ENCODE assay signal across 7 mouse cellular contexts in genomic region chr2:177464676-177465075, GRCm38 (mm10). TPM values are rescaled to one million over a fixed set of nuclear protein-coding genes. Genes with fewer than 3 reads are reported as not detected.
DNase-seq lines count a peak whose midpoint lies in the region; ATAC-seq and TF ChIP-seq lines count a peak whose summit lies in the region.
"Not testable (repeated sequence)": the region's sequence is repeated elsewhere in the genome, so short reads cannot be mapped to it uniquely, and the experiment has no call there.

TSS of gene Zfp970 (plus strand) at chr2:177464733.

- WGBS in embryonic facial prominence, embryonic 10.5 days: 8% methylated on average over 8 of the region's 9 CpGs
- WGBS in hindbrain, embryonic 14.5 days: 21% methylated on average over 4 of the region's 9 CpGs
- 3% methylated on average over 8 of the region's 9 CpGs for WGBS in lung, adult 2 months
- 10% methylated on average over 6 of the region's 9 CpGs for WGBS in neural tube, embryonic 15.5 days

- not testable (repeated sequence) for H3K27ac ChIP-seq in embryonic facial prominence, embryonic 10.5 days (replicated peaks); hindbrain, embryonic 14.5 days; neural tube, embryonic 15.5 days (replicated peaks)

- H3K27me3 ChIP-seq in embryonic facial prominence, embryonic 10.5 days (replicated peaks; ENCODE audit: low read depth, poor library complexity, severe bottlenecking); hindbrain, embryonic 14.5 days (ENCODE audit: control insufficient read depth, insufficient read depth, low read length); neural tube, embryonic 15.5 days (replicated peaks): not testable (repeated sequence)

- H3K36me3 ChIP-seq in embryonic facial prominence, embryonic 10.5 days (replicated peaks); hindbrain, embryonic 14.5 days (replicated peaks; ENCODE audit: control insufficient read depth, insufficient read depth); neural tube, embryonic 15.5 days: not testable (repeated sequence)

- TF ChIP-seq POLR2A in lung, adult 2 months (IDR thresholded peaks at IDR 0.05; ENCODE audit: borderline replicate concordance, extremely low read depth, low read depth, low read length): not testable (repeated sequence)

- peak; percentile 14 for DNase-seq in adrenal gland, postnatal 25 days
- peak; percentile 9 for DNase-seq in embryonic facial prominence, embryonic 10.5 days (ENCODE audit: low spot score)
- DNase-seq in gastrocnemius, postnatal 4 days (ENCODE audit: low spot score in 2 of 2): peak in 1 of 2 experiments; percentile 16
- DNase-seq in hindbrain, embryonic 14.5 days (ENCODE audit: low spot score): peak; percentile 8
- DNase-seq in layer of hippocampus, postnatal 14 days (ENCODE audit: low spot score in 2 of 2): peak in 1 of 2 experiments; percentile 12
- DNase-seq in lung, adult 2 months: peak; percentile 50

- not testable (repeated sequence) for H3K9me3 ChIP-seq in embryonic facial prominence, embryonic 10.5 days; hindbrain, embryonic 14.5 days (ENCODE audit: control insufficient read depth, low read length); neural tube, embryonic 15.5 days (replicated peaks)

- not testable (repeated sequence) for H3K4me1 ChIP-seq in embryonic facial prominence, embryonic 10.5 days; hindbrain, embryonic 14.5 days (replicated peaks; ENCODE audit: control insufficient read depth, insufficient read depth, low read length); lung, adult 2 months (ENCODE audit: control insufficient read depth, insufficient read depth, low read length); neural tube, embryonic 15.5 days

- peak within 1 kb of the TSS; percentile 28; the same call in 1 of the 2 replicates for H3K9ac ChIP-seq in hindbrain, embryonic 14.5 days
- H3K9ac ChIP-seq in neural tube, embryonic 15.5 days (replicated peaks): not testable (repeated sequence)

- not testable (repeated sequence) for TF ChIP-seq CTCF in lung, adult 2 months (IDR thresholded peaks at IDR 0.05; ENCODE audit: insufficient read depth, low read length)

- H3K4me2 ChIP-seq in hindbrain, embryonic 14.5 days (replicated peaks): peak within 1 kb of the TSS; percentile 48
- H3K4me2 ChIP-seq in neural tube, embryonic 15.5 days: peak within 1 kb of the TSS; percentile 47

- not testable (repeated sequence) for ATAC-seq in hindbrain, embryonic 14.5 days (ENCODE audit: low FRiP score); neural tube, embryonic 15.5 days (ENCODE audit: low FRiP score)

- H3K4me3 ChIP-seq in embryonic facial prominence, embryonic 10.5 days: peak within 1 kb of the TSS; percentile 56
- peak within 1 kb of the TSS; percentile 30 for H3K4me3 ChIP-seq in hindbrain, embryonic 14.5 days (replicated peaks; ENCODE audit: low read length)
- peak within 1 kb of the TSS; percentile 46 for H3K4me3 ChIP-seq in lung, adult 2 months (replicated peaks; ENCODE audit: extremely low read depth, low read depth, low read length)
- peak within 1 kb of the TSS; percentile 40 for H3K4me3 ChIP-seq in neural tube, embryonic 15.5 days (replicated peaks)

RNA-seq across cellular contexts. Expression of gene Zfp970, which starts in this region (rescaled TPM):
- total RNA-seq in adrenal gland, postnatal 25 days (2021): 42.1 and 50.8 TPM in 2 replicates
- 12.6 and 13.2 TPM in 2 replicates for polyA plus RNA-seq in embryonic facial prominence, embryonic 10.5 days (2016; fragmentation: Nextera tagmentation; extraction: Ambion mirVana)
- total RNA-seq in gastrocnemius, postnatal 4 days (2021): 10 to 100 TPM; 23.1 to 28.5 TPM
- 7.4 and 8.6 TPM in 2 replicates for polyA plus RNA-seq in hindbrain, embryonic 14.5 days (2014; fragmentation: Nextera tagmentation; extraction: Ambion mirVana)
- total RNA-seq in layer of hippocampus, postnatal 14 days (2021): 10 to 100 TPM; 35.4 to 41.2 TPM
- 5.1 and 5.2 TPM in 2 replicates for polyA plus RNA-seq in lung, adult 2 months (2012; rRNA removed)
- polyA plus RNA-seq in neural tube, embryonic 15.5 days (2015; fragmentation: Nextera tagmentation; extraction: Ambion mirVana): 5.8 and 7.4 TPM in 2 replicates
